Mouse (Mus musculus) 3134 (cell line): ENCODE data around the gene Mettl2.
"Not testable (repeated sequence)": the region's sequence is repeated elsewhere in the genome, so short reads cannot be mapped to it uniquely, and the experiment has no call there.

Experiments used
- DNase-seq: peaks from one replicate; pipeline ENCODE4 v3.0.0-alpha.2; 2011; ENCODE audit warnings: low spot score; ENCODE audit not compliant: insufficient read length; ENCODE audit errors: extremely low read depth

Mettl2 gene

GRCm38 (mm10) chr11:105125735-105126519 lies at the start of gene Mettl2:
TSS of gene Mettl2 (plus strand) at chr11:105126425.
- DNase-seq = peak; percentile 83

- DNase-seq = not testable (repeated sequence)
Measured at GRCm38 (mm10) chr11:105112448-105112847, 13.8 kb upstream of the Mettl2 start.

- no peak for DNase-seq
Measured at GRCm38 (mm10) chr11:105117814-105118213, 8.4 kb upstream of the Mettl2 start.

GRCm38 (mm10) chr11:105120551-105121061 lies 5.6 kb upstream of the Mettl2 start:
- DNase-seq = no peak

- not testable (repeated sequence) for DNase-seq
Measured at GRCm38 (mm10) chr11:105121792-105122191, 4.4 kb upstream of the Mettl2 start.

GRCm38 (mm10) chr11:105123986-105124385 lies 2.2 kb upstream of the Mettl2 start:
- DNase-seq = peak; percentile 34

GRCm38 (mm10) chr11:105126520-105127029 lies 350 bp downstream of the Mettl2 start:
- DNase-seq = peak; percentile 67

GRCm38 (mm10) chr11:105135692-105136091 lies 9.5 kb downstream of the Mettl2 start:
- DNase-seq = no peak

- DNase-seq = not testable (repeated sequence)
Measured at GRCm38 (mm10) chr11:105137255-105137654, 11.0 kb downstream of the Mettl2 start.

- DNase-seq = not testable (repeated sequence)
Measured at GRCm38 (mm10) chr11:105140512-105140911, 14.3 kb downstream of the Mettl2 start.

- DNase-seq = no peak
Measured at GRCm38 (mm10) chr11:105141115-105141514, 14.9 kb downstream of the Mettl2 start.

- DNase-seq = no peak
Measured at GRCm38 (mm10) chr11:105143564-105143963, 17.3 kb downstream of the Mettl2 start.

- no peak for DNase-seq
Measured at GRCm38 (mm10) chr11:105144084-105144483, 17.9 kb downstream of the Mettl2 start.

GRCm38 (mm10) chr11:105144508-105145210 lies 18.4 kb downstream of the Mettl2 start:
- no peak for DNase-seq

- no peak for DNase-seq
Measured at GRCm38 (mm10) chr11:105145211-105145610, 19.0 kb downstream of the Mettl2 start.

- DNase-seq = no peak
Measured at GRCm38 (mm10) chr11:105146593-105146992, 20.4 kb downstream of the Mettl2 start, which contains the start of gene Gm10842. TSS of gene Gm10842 (plus strand) at chr11:105146893.

GRCm38 (mm10) chr11:105149353-105149752 lies 23.1 kb downstream of the Mettl2 start:
- no peak for DNase-seq

GRCm38 (mm10) chr11:105149766-105150165 lies 23.5 kb downstream of the Mettl2 start:
- no peak for DNase-seq

- DNase-seq = no peak
Measured at GRCm38 (mm10) chr11:105150691-105151090, 24.5 kb downstream of the Mettl2 start.

- no peak for DNase-seq
Measured at GRCm38 (mm10) chr11:105151226-105152016, 25.2 kb downstream of the Mettl2 start.

- no peak for DNase-seq
Measured at GRCm38 (mm10) chr11:105152017-105152300, 25.7 kb downstream of the Mettl2 start.
